Mouse (Mus musculus) heart, adult 2 months (tissue): Measurements from ENCODE around the gene Dph3. TPM values are rescaled to one million over a fixed set of nuclear protein-coding genes. Genes with fewer than 3 reads are reported as not detected.
"Not testable (repeated sequence)": the region's sequence is repeated elsewhere in the genome, so short reads cannot be mapped to it uniquely, and the experiment has no call there.

ENCODE experiments used
- DNase-seq, 2 experiments: peaks; one replicate each; pipeline ENCODE4 v3.0.0; 2021
- H3K27ac ChIP-seq: fragments of 200-600 bp; 2 replicates; pipeline ENCODE4 v1.8.1; 2022
- H3K27me3 ChIP-seq: fragments of 200-500 bp; 2 replicates; pipeline ENCODE4 v1.6.1; 2012; ENCODE audit warnings: mild to moderate bottlenecking, low read length, inconsistent platforms, mixed read lengths; ENCODE audit not compliant: control insufficient read depth, insufficient read depth
- H3K36me3 ChIP-seq: fragments of 200-500 bp; 2 replicates; pipeline ENCODE4 v1.6.1; 2012; ENCODE audit warnings: low read length, inconsistent platforms; ENCODE audit not compliant: control insufficient read depth, insufficient read depth
- H3K4me1 ChIP-seq: fragments of 200-500 bp; 2 replicates; pipeline ENCODE4 v1.6.1; 2011; ENCODE audit warnings: low read length; ENCODE audit not compliant: control insufficient read depth, insufficient read depth
- H3K4me3 ChIP-seq: fragments of 200-600 bp; 2 replicates; pipeline ENCODE4 v1.8.1; 2022
- H3K79me2 ChIP-seq: fragments of 200-500 bp; replicated peaks from 2 replicates; pipeline ENCODE4 v1.6.1; 2012; ENCODE audit warnings: mild to moderate bottlenecking, inconsistent platforms, low read length, moderate library complexity, mixed read lengths; ENCODE audit not compliant: control insufficient read depth, insufficient read depth
- H3K9ac ChIP-seq: fragments of 200-500 bp; 2 replicates; pipeline ENCODE4 v1.6.1; 2012; ENCODE audit warnings: low read depth, mild to moderate bottlenecking, control low read depth, inconsistent platforms, low read length, mixed read lengths
- CTCF ChIP-seq: fragments of 200-600 bp; IDR thresholded peaks from 2 replicates; pipeline ENCODE4 v1.8.1; 2022; ENCODE audit warnings: antibody characterized with exemption, mild to moderate bottlenecking, moderate library complexity
- EP300 ChIP-seq: fragments of 200-500 bp; IDR thresholded peaks from 2 replicates; pipeline ENCODE4 v1.6.1; 2011; ENCODE audit warnings: low read depth, low read length, control low read depth; ENCODE audit not compliant: insufficient read depth
- POLR2A ChIP-seq: fragments of 200-500 bp; IDR thresholded peaks from 2 replicates; pipeline ENCODE4 v1.6.1; 2011; ENCODE audit warnings: mild to moderate bottlenecking, low read depth, low read length, control low read depth; ENCODE audit not compliant: insufficient read depth
- WGBS: fragments of 180-500 bp; shearing (Covaris S2); methylation state at CpG from one replicate; pipeline ENCODE4 v1.1.7; 2018; 5-methylcytosine and 5-hydroxymethylcytosine counted together
- intact Hi-C: fragments of 180-260 bp; cut with DNase I; formaldehyde crosslinking; loops from one replicate; pipeline ENCODE4 v1.15.1; 2025
- long read RNA-seq: library from polyadenylated mRNA; stranded (forward); transcript quantifications from one replicate; pipeline ENCODE4 v2.0.0, GENCODE M21; 2021
- polyA plus RNA-seq: library from polyadenylated mRNA; depleted of rRNA; stranded (reverse); fragments of >200 nt; gene quantifications from 2 replicates; pipeline ENCODE4 v1.2.3, GENCODE M21; 2012; rRNA removed
- total RNA-seq, 2 experiments: library from RNA; stranded (reverse); gene quantifications; 2 replicates each; pipeline ENCODE4 v1.2.3; 2021

Dph3 gene
- total RNA-seq (10 to 100 TPM; 81.7 to 99.2 TPM), polyA plus RNA-seq (40.2 and 63.3 TPM in 2 replicates)
- long read RNA-seq, transcript Dph3-202 (3 exons, 2,953 nt), result major isoform, 43 of 53 reads
- long read RNA-seq, transcript Dph3-205 (2 exons, 809 nt), result minor isoform, 6 of 53 reads
- long read RNA-seq, partial matches to known transcripts, result 0 of 53 reads
- long read RNA-seq, other reads (novel, unspliced or antisense), result 1 of 53 reads

- Histone ChIP-seq H3K4me3 (peak within 1 kb of the TSS; percentile 97), H3K4me1 (peaks cover 1% of the 10 kb centered on the region; the same call in 1 of the 2 replicates), H3K36me3 (peaks cover 3% of the 10 kb centered on the region), H3K27ac (peak within 1 kb of the TSS; percentile 96), H3K9ac (peak within 1 kb of the TSS; percentile 83), H3K27me3 (no peaks in the 10 kb centered on the region), H3K79me2 (peaks cover 2% of the 10 kb centered on the region; the same call in 1 of the 2 replicates)
- peak; percentile 72 for TF ChIP-seq POLR2A
- TF ChIP-seq CTCF, result peak; percentile 68
- peak; percentile 81 for TF ChIP-seq EP300
- under 1% methylated on average over 43 of the region's 43 CpGs for WGBS
- intact Hi-C loops, result loop anchor here (2.0 to 5.0 kb wide), 2 partner anchors 73 to 443 kb away; partner anchors contain the start of genes Btd, Gm49387, Hacl1 and Ncoa4
- DNase-seq, result peak; percentile 99 to 100
Measured at GRCm38 (mm10) chr14:32085486-32086201, at the start of gene Dph3. TSS of gene Dph3 (minus strand) at chr14:32085729.

- no peak for DNase-seq
- intact Hi-C loops, result no loop called here
- Histone ChIP-seq H3K27ac (no peak overlapping the region), H3K4me1 (no peaks in the 10 kb centered on the region), H3K9ac (no peak overlapping the region), H3K79me2 (no peaks in the 10 kb centered on the region), H3K27me3 (0 out of 2 replicates have a peak, but pooled peaks cover 1% of the 10 kb centered on the region), H3K4me3 (no peak overlapping the region), H3K36me3 (no peaks in the 10 kb centered on the region)
- WGBS, result 7% methylated on average over 2 of the region's 2 CpGs
- no peak for TF ChIP-seq CTCF
- TF ChIP-seq POLR2A, result no peak
- TF ChIP-seq EP300, result no peak
Measured at GRCm38 (mm10) chr14:32134293-32134692, 48.8 kb upstream of the Dph3 start.

GRCm38 (mm10) chr14:32131836-32132235 is 46.3 kb upstream of the Dph3 start:
- intact Hi-C loops, result no loop called here
- H3K27ac ChIP-seq, result no peak overlapping the region
- no peak for DNase-seq
- no peak overlapping the region for H3K9ac ChIP-seq
- no peaks in the 10 kb centered on the region for H3K79me2 ChIP-seq
- no peak overlapping the region for H3K4me3 ChIP-seq
- no peaks in the 10 kb centered on the region for H3K4me1 ChIP-seq
- no peaks in the 10 kb centered on the region for H3K36me3 ChIP-seq
- 29% methylated on average over 4 of the region's 4 CpGs for WGBS
- TF ChIP-seq EP300 (no peak), POLR2A (no peak), CTCF (no peak)
- 0 out of 2 replicates have a peak, but pooled peaks cover 1% of the 10 kb centered on the region for H3K27me3 ChIP-seq

GRCm38 (mm10) chr14:32128409-32128808 is 42.9 kb upstream of the Dph3 start:
- Histone ChIP-seq H3K4me1 (no peaks in the 10 kb centered on the region), H3K27me3 (0 out of 2 replicates have a peak, but pooled peaks cover 1% of the 10 kb centered on the region), H3K36me3 (no peaks in the 10 kb centered on the region), H3K27ac (no peak overlapping the region), H3K79me2 (no peaks in the 10 kb centered on the region), H3K4me3 (no peak overlapping the region), H3K9ac (no peak overlapping the region)
- 63% methylated on average over 5 of the region's 5 CpGs for WGBS
- intact Hi-C loops, result no loop called here
- DNase-seq, result no peak
- peak; percentile 8; the same call in 1 of the 2 replicates for TF ChIP-seq CTCF
- no peak for TF ChIP-seq EP300

- H3K4me1 ChIP-seq, result not testable (repeated sequence)
Measured at GRCm38 (mm10) chr14:32125256-32125655, 39.7 kb upstream of the Dph3 start.

GRCm38 (mm10) chr14:32124261-32124660 is 38.7 kb upstream of the Dph3 start:
- intact Hi-C loops, result no loop called here
- DNase-seq, result no peak
- H3K4me1 ChIP-seq, result no peaks in the 10 kb centered on the region; the same call in 1 of the 2 replicates

More at GRCm38 (mm10) chr14:32125256-32125655, 39.7 kb upstream of the Dph3 start:
- H3K27ac ChIP-seq, H3K36me3 ChIP-seq, H3K79me2 ChIP-seq, H3K4me3 ChIP-seq, DNase-seq, intact Hi-C loops, H3K9ac ChIP-seq, H3K27me3 ChIP-seq: not testable (repeated sequence)
- WGBS, result 80% methylated on average over 5 of the region's 5 CpGs

More at GRCm38 (mm10) chr14:32124261-32124660, 38.7 kb upstream of the Dph3 start:
- Histone ChIP-seq H3K9ac (no peak overlapping the region), H3K27me3 (no peaks in the 10 kb centered on the region; the same call in 1 of the 2 replicates), H3K4me3 (no peak overlapping the region), H3K27ac (no peak overlapping the region), H3K79me2 (no peaks in the 10 kb centered on the region), H3K36me3 (no peaks in the 10 kb centered on the region)
- TF ChIP-seq CTCF (no peak), EP300 (no peak), POLR2A (no peak)
- WGBS, result 81% methylated on average over 3 of the region's 3 CpGs
